Mouse (Mus musculus): ENCODE measurements around the gene Dock10.

- TF ChIP-seq CTCF (IDR thresholded peaks at IDR 0.05; ENCODE audit: low read depth, low read length) (no peak), POLR2A (IDR thresholded peaks at IDR 0.05; ENCODE audit: extremely low read depth, insufficient read depth, low read length) (no peak)
Observed at GRCm38 (mm10) chr1:80756060-80756439, 2.3 kb downstream of the Dock10 start.
